Mouse (Mus musculus) cortical plate, adult 2 months (tissue): ENCODE data around the gene Frmd4b. TPM values are rescaled to one million over a fixed set of nuclear protein-coding genes. Genes with fewer than 3 reads are reported as not detected.

Experiments used
- H3K27ac ChIP-seq: fragments of 200-500 bp; 2 replicates; pipeline ENCODE4 v1.5.1; 2012; ENCODE audit warnings: low read length, control low read depth, inconsistent platforms; ENCODE audit not compliant: insufficient read depth
- H3K4me1 ChIP-seq: fragments of 200-500 bp; 2 replicates; pipeline ENCODE4 v1.6.1; 2011; ENCODE audit warnings: low read length; ENCODE audit not compliant: control insufficient read depth, insufficient read depth
- H3K4me3 ChIP-seq: fragments of 200-500 bp; 2 replicates; pipeline ENCODE4 v1.5.1; 2011; ENCODE audit warnings: mild to moderate bottlenecking, low read length, control low read depth; ENCODE audit not compliant: insufficient read depth
- CTCF ChIP-seq: fragments of 200-500 bp; IDR thresholded peaks from 2 replicates; pipeline ENCODE4 v1.5.1; 2011; ENCODE audit warnings: mild to moderate bottlenecking, control low read depth, low read length; ENCODE audit not compliant: insufficient read depth; ENCODE audit errors: extremely low read depth
- POLR2A ChIP-seq: fragments of 200-500 bp; IDR thresholded peaks from 2 replicates; pipeline ENCODE4 v1.6.1; 2011; ENCODE audit warnings: mild to moderate bottlenecking, low read length, control low read depth; ENCODE audit not compliant: insufficient read depth; ENCODE audit errors: extremely low read depth
- polyA plus RNA-seq: library from polyadenylated mRNA; depleted of rRNA; stranded (reverse); fragments of >200 nt; gene quantifications from 2 replicates; pipeline ENCODE4 v1.2.3, GENCODE M21; 2012

Gene Frmd4b
- polyA plus RNA-seq, 1 experiment = 17.1 TPM

DNA sequence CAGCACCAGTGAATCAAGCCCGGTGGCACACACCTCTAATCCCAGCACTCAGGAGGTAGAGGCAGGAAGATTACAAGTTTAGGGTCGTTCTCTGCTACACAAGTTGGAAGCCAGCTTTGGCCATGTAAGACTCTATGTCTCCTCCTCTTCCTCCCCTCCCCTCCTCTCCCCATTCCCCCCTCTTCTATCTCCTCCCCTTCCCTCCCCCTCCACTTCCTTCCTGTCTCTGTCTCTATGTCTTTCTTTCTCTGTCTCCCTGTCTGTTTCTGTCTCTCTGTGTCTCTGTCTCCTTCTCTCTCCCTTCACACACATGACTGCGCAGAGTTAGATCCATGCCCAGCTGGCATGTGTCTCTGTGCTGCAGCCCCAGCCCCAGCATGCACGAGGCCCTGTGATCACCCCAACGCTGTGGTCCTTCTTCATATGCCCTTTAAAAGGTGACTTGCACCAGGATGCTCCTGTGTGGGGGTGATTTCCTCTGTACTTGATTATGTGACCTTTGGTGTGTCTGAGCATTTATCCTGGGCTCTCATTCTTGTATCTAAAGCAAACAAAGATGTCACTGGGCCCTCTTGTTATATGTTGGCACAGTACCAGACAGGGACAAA, 340.3 kb downstream of the Frmd4b start:
- no peak for TF ChIP-seq CTCF
- no peak for TF ChIP-seq POLR2A
- no peak overlapping the region for H3K4me3 ChIP-seq
- peaks cover 1% of the 10 kb centered on the region; the same call in 1 of the 2 replicates for H3K4me1 ChIP-seq
- H3K27ac ChIP-seq = no peak overlapping the region

DNA sequence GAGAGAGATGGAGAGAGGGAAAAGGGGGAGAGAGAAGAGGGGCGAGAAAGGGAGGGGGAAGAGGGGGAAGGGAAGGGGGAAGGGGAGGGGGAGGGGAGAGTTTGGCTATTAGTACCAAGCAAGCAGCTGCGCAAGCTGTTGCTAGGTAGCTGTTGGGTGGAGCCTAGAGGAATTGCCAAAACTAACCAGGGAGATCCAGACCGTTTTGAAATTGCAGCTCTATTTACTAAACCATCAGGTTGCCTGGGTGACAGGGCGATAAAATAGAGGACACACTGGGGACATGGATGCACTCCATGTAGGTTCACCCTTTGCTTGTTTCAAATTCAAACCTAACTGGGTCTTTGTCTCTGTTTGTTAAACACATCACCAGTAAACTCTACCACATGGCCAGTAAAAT, 341.0 kb downstream of the Frmd4b start:
- H3K4me3 ChIP-seq = no peak overlapping the region
- TF ChIP-seq CTCF = no peak
- TF ChIP-seq POLR2A = no peak
- peaks cover 1% of the 10 kb centered on the region; the same call in 1 of the 2 replicates for H3K4me1 ChIP-seq
- no peak overlapping the region for H3K27ac ChIP-seq

DNA sequence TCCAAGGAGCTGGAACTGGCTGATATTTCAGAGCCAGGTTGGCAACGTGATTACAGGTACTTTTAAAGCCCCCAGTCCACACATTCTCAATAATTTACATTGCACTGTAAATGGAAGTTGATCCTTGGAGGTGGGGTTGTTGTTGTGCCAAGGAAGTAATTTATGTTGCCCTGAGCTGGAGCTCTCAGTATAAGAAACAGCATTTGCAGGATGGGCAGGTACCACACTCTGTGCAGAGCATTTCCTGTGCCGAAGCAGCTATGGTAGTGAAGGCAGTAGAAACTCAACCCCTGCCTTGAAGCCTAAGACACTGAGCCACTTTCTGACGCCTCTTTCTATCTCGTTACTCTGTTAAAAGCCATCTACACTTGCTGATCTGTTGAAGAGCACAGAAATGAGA, 341.6 kb downstream of the Frmd4b start:
- Histone ChIP-seq H3K4me1 (peaks cover 1% of the 10 kb centered on the region; the same call in 1 of the 2 replicates), H3K27ac (no peak overlapping the region), H3K4me3 (no peak overlapping the region)
- TF ChIP-seq POLR2A = no peak
- no peak for TF ChIP-seq CTCF

DNA sequence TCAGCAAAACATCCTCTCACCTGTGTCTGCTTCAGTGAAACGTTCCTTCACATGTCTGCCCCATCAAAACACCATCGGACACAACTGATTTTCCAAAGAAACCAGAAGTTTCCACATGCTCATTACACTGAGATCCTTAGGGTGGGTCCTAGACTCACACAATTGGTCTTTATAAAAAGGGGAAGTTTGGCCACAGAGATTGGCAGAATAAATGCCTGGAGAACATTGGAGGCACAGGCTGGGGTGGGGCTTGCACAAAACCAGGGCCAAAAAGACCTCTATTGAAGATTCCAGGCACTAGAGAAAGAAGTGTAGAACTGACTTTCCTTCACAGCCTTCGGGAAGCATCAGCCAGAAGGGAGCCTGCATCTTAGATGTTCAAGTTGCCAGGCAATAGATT, 343.6 kb downstream of the Frmd4b start:
- Histone ChIP-seq H3K4me3 (no peak overlapping the region), H3K4me1 (peaks cover 1% of the 10 kb centered on the region; the same call in 1 of the 2 replicates), H3K27ac (no peak overlapping the region)
- TF ChIP-seq POLR2A (no peak), CTCF (no peak)

DNA sequence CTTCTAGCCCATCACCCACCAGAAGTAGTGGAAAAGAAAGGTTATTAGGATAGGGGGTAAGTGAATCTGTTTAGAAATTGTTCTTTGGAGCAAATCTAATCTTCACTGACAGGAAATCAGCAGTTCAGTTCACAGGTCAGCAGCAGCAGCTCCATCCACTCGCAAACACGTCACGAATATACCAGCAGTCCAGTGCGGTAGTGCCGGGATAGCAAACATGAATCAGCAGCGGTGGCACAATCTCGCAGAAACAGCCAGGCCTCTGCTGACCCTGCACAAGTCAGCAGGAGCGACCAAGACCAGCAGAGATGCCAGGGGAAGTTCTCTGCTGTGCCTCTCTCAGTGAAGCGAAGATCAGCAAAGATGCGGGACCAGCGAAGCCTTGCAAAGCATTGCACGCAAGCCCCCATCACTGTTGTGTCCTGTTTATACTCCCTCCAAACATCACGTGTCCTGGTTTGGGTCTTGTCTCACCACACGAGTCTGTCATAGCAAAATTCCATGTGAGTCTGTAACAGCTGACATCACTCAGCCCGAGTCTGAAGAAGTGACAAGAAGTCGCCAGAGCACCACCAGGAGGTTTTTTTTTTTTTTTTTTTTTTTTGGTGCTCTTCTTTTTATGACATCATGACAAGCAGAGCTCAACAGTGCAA, 344.2 kb downstream of the Frmd4b start:
- no peak overlapping the region for H3K4me3 ChIP-seq
- H3K27ac ChIP-seq = no peak overlapping the region
- no peak for TF ChIP-seq CTCF
- no peak for TF ChIP-seq POLR2A
- 0 out of 2 replicates have a peak, but pooled peaks cover 1% of the 10 kb centered on the region for H3K4me1 ChIP-seq

DNA sequence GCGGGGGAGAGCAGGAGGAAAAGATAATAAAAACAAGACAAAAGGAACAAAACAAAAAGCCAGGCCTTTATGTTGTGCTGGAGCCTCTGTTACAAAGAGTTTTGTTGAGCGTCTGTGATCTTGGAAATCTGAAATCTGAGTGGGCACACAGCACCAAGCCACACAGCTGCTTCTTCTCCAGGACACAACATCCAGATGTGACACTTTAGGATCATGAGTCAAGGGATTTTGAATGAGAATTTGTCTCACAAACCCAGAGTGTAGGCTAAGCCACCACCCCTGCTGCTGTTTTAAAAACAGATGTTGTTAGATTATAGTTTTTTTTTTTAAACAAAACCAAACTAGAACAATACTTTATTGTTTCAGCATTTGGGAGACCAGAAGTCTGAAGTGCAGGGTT, 345.0 kb downstream of the Frmd4b start:
- Histone ChIP-seq H3K27ac (no peak overlapping the region), H3K4me3 (no peak overlapping the region), H3K4me1 (no peaks in the 10 kb centered on the region)
- TF ChIP-seq CTCF = no peak
- TF ChIP-seq POLR2A = no peak

DNA sequence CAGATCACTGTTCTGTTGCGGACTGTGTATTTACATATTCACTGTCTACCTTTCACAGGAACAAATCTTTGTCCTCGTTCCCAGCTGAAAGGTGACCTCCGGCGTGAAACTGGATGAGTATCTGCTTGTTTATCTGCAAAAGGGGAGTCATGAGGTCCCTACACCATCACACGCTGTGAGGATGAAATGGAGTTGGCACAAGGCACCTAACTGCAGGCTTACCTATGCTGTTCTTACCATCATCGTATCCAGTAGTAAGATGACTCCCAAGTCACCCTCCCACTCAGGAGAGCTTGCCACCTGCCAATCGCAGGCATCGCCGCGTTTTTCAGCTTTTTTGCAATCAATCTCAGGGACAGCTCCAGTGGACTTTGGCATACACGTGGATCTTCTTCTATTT, 347.7 kb downstream of the Frmd4b start:
- no peak overlapping the region for H3K27ac ChIP-seq
- no peaks in the 10 kb centered on the region for H3K4me1 ChIP-seq
- no peak overlapping the region for H3K4me3 ChIP-seq
- TF ChIP-seq POLR2A = no peak
- no peak for TF ChIP-seq CTCF

DNA sequence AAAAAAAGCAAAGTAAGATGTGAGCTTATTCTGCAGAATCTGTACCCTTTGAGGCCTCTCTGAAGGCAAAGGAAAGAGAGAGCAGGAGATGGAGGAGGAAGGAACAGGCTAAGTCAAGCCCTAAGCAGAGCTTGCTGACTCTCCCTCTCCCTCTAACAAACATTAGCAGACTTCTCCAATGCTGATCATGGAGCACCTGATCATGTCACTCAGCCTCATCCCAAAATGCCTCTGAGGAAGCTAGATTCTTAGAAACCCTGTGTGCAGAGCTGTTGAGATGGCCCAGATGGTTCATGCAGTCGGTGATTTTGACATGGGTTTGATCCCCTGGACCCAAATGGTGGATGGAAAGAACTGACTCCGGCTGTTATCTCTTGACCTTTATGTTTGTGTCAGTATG, 350.2 kb downstream of the Frmd4b start:
- H3K4me3 ChIP-seq = no peak overlapping the region
- H3K27ac ChIP-seq = no peak overlapping the region
- TF ChIP-seq CTCF (no peak), POLR2A (no peak)
- H3K4me1 ChIP-seq = no peaks in the 10 kb centered on the region

DNA sequence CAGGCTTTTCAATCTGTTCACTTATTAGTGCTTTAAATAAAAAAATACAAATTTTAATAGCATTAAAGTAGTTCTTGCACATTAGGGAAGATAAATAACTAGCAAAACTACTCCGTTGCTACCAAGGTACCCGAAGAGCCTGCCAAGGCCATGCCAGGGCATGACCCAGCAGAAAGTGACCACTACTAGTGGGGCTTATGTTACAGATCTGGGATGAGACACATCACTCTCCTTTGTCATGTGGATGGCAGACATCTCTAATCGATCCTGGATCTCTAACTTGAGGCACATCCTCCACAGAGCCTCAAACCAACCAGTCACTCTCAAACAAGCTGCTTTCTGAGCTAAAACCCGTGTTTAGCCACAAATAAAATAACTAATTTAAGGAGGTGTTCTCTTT, 350.7 kb downstream of the Frmd4b start:
- no peak overlapping the region for H3K27ac ChIP-seq
- H3K4me3 ChIP-seq = no peak overlapping the region
- no peaks in the 10 kb centered on the region for H3K4me1 ChIP-seq
- no peak for TF ChIP-seq CTCF
- no peak for TF ChIP-seq POLR2A

DNA sequence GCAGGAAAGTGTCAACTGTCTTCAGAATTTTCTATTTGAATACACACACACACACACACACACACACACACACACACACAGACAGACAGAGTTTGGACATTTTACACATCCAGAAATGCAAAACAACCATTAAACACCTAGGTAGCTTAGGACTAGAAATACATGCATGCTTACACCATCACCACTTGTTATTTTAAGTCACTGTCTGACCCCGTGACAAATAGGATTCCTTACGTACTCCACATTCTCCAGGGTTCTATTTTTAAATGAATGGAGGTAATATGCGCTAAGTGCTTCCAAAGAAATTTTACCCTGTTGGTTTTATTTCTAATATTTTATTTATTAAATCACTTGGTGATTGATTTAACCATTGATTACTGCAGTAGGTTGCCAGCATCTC, 351.6 kb downstream of the Frmd4b start:
- Histone ChIP-seq H3K4me3 (no peak overlapping the region), H3K4me1 (no peaks in the 10 kb centered on the region), H3K27ac (no peak overlapping the region)
- TF ChIP-seq CTCF (no peak), POLR2A (no peak)
